Mouse (Mus musculus): ENCODE data around the gene Fam189a1.

Fam189a1 gene

GRCm38 (mm10) chr7:64944686-64945085, 211.7 kb downstream of the Fam189a1 start:
- no peak for DNase-seq

- no peak for DNase-seq
These were observed 212.2 kb downstream of the Fam189a1 start for GRCm38 (mm10) chr7:64944175-64944574.

- no peak for DNase-seq
These were observed 219.4 kb downstream of the Fam189a1 start for GRCm38 (mm10) chr7:64936927-64937326.

- DNase-seq, result no peak
These were observed 222.3 kb downstream of the Fam189a1 start for GRCm38 (mm10) chr7:64934115-64934514.

GRCm38 (mm10) chr7:64930980-64931379, 225.4 kb downstream of the Fam189a1 start:
- no peak for DNase-seq

GRCm38 (mm10) chr7:64923918-64924317, 232.5 kb downstream of the Fam189a1 start:
- DNase-seq, result no peak

GRCm38 (mm10) chr7:64921189-64921588, 235.2 kb downstream of the Fam189a1 start:
- DNase-seq, result no peak

GRCm38 (mm10) chr7:64920735-64921134, 235.6 kb downstream of the Fam189a1 start:
- DNase-seq, result no peak

GRCm38 (mm10) chr7:64916654-64917053, 239.7 kb downstream of the Fam189a1 start:
- DNase-seq, result no peak

- DNase-seq, result no peak
These were observed 241.2 kb downstream of the Fam189a1 start for GRCm38 (mm10) chr7:64915121-64915520.

- no peak for DNase-seq
These were observed 244.4 kb downstream of the Fam189a1 start for GRCm38 (mm10) chr7:64911945-64912344.

GRCm38 (mm10) chr7:64910208-64910607, 246.2 kb downstream of the Fam189a1 start:
- no peak for DNase-seq

GRCm38 (mm10) chr7:64906955-64907354, 249.4 kb downstream of the Fam189a1 start:
- no peak for DNase-seq

- DNase-seq, result no peak
These were observed 250.9 kb downstream of the Fam189a1 start for GRCm38 (mm10) chr7:64905506-64905905.

- DNase-seq, result no peak
These were observed 256.1 kb downstream of the Fam189a1 start for GRCm38 (mm10) chr7:64900249-64900648.

- DNase-seq, result no peak
These were observed 259.8 kb downstream of the Fam189a1 start for GRCm38 (mm10) chr7:64896587-64896986.

GRCm38 (mm10) chr7:64895685-64896101, 260.7 kb downstream of the Fam189a1 start:
- no peak for DNase-seq

GRCm38 (mm10) chr7:64891139-64891538, 265.2 kb downstream of the Fam189a1 start:
- no peak for DNase-seq

- DNase-seq, result no peak
These were observed 266.5 kb downstream of the Fam189a1 start for GRCm38 (mm10) chr7:64889919-64890318.

GRCm38 (mm10) chr7:64884187-64884862, 272.0 kb downstream of the Fam189a1 start:
- DNase-seq, result no peak

GRCm38 (mm10) chr7:64882243-64882642, 274.1 kb downstream of the Fam189a1 start:
- DNase-seq, result no peak

GRCm38 (mm10) chr7:64881387-64881786, 275.0 kb downstream of the Fam189a1 start:
- no peak for DNase-seq

GRCm38 (mm10) chr7:64880415-64880814, 276.0 kb downstream of the Fam189a1 start:
- DNase-seq, result no peak

- no peak for DNase-seq
These were observed 281.4 kb downstream of the Fam189a1 start for GRCm38 (mm10) chr7:64874941-64875340.

- no peak for DNase-seq
These were observed 283.1 kb downstream of the Fam189a1 start for GRCm38 (mm10) chr7:64873266-64873665.
